Mouse (Mus musculus): ENCODE data around the gene Igsf8.
"Not testable (repeated sequence)": the region's sequence is repeated elsewhere in the genome, so short reads cannot be mapped to it uniquely, and the experiment has no call there.

Gene Igsf8

DNA sequence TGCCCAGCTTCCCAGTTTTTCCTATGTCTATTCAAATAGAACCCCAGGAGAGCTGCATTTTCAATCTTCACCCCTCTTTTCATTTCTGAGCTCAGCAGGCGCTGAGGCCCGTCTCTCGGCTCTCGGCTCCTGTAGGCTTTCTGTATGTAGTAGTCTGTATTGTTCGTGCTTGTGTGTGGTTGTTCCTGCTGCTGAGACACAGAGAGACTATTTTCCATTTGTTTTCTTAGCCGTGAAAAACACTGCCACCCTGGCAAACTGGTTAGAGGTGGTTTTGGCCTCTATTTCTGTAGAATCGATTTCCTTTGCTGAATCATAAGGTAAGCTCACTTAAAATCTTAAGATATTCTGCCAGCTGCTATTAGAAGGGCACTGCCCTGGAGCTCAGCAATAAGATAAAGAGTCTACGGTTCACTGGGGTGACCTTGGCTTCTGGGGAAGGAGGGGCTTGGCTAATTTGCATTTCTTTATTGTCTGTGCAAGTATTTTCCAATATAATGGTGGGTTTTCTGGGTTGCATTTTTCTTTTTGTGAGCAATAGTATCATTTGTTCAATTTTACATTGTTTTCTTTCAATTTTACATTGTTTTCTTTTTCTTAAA lies at the start of gene Igsf8:
Igsf8 (plus strand) TSS at position 165 of the 602 bp plus-strand sequence.
- no peak for DNase-seq (ENCODE audit: low read depth, low spot score)

DNA sequence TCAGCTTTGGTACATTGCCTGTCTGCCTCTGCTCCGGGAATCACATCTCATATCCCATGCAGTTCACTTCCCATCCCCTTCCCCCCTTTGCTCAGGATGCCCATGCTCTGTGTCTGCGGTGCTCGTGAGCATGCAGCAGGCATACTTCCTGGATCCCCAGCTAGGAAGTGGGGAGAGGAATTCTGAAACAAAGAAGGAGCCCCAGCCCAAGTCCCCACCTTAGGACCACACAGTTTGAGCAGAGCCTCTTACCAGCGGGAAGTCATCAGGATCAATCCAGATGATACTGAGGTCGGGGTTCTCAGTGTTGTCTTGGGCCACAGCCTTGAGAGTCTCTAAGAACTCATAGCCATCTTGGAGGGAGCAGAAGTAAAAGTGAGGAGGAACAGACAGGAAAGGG lies 48.7 kb upstream of the Igsf8 start:
- DNase-seq (ENCODE audit: low read depth, low spot score) = no peak

DNA sequence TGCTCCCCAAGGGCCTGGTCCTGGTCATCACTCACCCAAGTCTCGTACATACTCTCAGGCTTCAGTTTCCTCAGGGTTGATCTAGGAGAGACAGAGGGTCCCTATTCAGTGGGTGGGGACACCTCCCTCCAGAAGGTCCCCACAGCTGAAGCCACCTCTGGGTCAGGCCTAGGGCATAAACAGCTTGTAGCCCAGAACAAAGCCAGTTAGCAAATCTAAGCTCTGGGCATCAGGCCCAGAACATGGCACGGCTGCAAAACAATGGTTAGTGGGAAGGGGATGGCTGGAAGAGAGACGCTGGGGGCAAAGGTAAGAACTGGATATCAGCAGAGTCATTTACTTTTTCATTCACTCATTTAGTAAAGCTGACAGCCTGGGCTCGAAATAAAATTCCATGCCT lies 47.7 kb upstream of the Igsf8 start:
- no peak for DNase-seq (ENCODE audit: low read depth, low spot score)

DNA sequence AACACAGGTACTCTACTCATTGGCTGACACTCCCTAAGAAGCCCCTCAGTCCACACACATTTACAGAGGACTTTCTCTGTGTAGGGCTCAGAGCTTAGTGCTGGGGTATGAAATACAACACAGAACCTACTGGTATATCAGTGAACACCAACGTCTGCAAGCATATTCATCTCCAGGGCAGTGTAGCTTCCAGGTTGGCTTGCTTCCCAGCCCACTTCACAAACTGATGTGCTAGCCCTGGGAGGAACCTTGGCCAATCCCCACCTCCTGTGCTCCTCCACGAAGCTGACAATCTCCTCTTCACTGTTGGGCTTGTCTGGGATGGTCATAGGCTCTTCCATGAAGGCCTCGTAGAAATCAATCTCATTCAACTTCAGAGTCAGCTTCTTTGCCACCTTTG lies 46.7 kb upstream of the Igsf8 start:
- DNase-seq (ENCODE audit: low read depth, low spot score) = no peak

DNA sequence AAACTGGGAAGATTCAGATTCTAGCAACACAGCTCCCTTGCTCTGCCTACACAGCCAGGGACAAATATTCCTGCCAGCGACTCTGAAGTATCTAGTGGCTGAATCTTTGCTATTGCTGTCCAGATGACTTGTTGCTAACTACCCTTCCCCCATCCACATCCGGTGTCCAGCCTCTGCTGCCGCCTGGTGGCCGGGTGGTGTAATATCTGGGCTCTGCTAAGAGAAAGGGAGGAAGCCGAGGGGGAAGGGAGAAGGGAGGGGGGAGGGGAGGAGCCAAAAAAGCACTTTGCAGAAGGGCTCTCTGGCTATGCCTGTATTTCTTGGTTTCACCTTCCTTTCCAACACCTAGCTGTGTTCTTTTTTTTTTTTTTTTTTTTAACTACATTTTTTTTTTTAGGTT lies 44.3 kb upstream of the Igsf8 start:
- peak; percentile 92 for DNase-seq (ENCODE audit: low read depth, low spot score)

DNA sequence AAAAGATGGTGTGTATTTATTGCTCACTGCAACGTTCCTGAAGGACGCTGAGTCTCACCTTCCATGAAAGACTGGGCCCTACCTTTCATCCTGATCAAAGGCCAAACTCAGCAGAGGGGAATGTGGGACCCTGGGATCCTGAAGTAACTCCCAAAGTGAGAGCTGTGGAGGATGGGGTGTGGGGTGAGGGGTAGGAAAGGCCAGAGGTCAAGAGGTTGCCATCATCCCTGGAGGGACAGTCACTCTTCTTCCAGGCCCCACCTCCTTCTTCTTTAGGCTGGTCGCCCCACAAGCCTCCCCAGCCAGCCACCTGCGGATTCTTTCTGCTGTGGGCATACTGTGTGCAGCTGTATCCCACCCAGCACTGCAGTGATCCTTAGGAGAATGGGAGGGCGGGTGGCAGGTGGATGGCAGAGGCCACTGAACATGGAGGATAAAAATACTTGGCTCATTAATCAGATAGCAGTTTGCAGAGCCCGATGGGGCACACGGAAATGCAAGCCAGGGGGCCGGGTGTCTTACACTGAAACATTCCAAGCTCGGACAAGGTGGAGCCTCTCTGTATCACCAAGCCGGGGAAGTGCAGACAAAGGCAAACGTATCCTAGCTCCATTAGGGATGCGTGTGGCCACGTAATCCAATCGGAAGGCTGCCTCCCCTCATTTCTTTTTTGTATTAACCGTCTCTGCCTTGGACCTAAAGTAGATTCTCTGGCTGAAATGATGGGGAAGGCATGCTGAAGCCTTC lies 43.1 kb upstream of the Igsf8 start:
- no peak for DNase-seq (ENCODE audit: low read depth, low spot score)

DNA sequence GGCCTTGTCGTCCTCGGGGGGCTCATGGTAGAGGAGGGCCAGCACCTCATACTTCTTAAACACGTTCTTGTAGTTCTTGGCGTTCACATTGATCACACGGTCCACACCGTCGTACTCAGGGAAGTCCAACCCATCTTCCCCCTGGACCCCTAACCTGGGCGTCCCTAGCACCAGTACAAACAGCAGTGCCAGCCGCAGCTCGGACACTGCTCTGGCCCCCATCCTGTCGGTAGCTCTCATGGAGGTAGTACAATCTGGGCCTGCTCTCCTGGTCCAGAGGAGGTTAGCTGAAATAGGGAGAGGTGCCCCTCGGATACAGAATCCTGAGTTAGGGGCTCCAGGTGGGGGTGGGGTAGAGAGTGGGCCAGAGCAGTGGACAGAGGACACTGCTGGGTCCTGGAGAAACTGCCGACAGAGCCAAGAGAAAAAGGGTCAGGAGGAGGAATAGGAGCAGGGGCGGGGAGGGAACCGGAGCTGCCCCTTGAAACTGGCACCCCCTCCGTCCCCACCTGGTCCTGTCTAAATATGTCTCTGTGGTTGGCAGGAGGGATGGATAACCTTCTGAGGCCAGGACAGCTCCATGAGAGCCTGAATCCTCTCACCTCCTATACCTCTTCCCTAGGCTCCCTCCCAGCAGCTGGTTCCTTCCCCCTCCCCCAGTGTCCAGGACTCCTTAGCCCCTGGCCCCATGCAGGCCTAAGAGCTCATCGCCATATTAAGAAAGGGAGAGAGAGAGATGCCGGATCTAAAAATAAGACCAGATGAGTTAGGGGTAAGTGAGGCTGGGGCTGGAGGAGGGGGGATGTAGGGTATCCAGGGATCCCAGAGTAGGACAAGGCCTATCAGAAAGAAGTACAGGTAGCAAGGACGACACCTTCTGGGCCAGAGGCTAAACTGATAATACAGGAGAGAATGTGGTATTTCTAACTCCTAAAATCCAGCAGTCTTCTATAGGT lies 41.7 kb upstream of the Igsf8 start, which contains the start of gene Casq1:
Casq1 (minus strand) TSS at position 418 of the 956 bp plus-strand sequence.
- DNase-seq (ENCODE audit: low read depth, low spot score) = no peak

DNA sequence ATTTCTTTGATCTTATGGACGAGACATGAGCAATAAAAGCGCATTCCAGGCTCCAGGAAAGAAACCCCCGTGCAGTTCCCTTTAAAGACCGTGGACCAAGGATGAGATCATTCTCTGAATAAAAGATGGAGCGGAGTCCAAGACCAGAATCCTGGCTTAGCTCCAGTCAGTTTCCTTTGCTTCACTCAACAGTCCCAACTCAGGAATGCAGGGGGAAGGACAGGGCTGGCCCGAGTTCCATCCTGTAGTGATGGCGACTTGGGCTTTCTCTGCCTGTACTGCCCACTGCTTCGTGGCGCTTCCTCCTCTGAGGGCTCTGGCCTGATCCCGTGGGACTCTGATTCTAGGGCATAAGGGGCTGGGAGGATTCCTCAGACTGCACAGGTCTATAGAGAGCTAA lies 41.0 kb upstream of the Igsf8 start:
- no peak for DNase-seq (ENCODE audit: low read depth, low spot score)

DNA sequence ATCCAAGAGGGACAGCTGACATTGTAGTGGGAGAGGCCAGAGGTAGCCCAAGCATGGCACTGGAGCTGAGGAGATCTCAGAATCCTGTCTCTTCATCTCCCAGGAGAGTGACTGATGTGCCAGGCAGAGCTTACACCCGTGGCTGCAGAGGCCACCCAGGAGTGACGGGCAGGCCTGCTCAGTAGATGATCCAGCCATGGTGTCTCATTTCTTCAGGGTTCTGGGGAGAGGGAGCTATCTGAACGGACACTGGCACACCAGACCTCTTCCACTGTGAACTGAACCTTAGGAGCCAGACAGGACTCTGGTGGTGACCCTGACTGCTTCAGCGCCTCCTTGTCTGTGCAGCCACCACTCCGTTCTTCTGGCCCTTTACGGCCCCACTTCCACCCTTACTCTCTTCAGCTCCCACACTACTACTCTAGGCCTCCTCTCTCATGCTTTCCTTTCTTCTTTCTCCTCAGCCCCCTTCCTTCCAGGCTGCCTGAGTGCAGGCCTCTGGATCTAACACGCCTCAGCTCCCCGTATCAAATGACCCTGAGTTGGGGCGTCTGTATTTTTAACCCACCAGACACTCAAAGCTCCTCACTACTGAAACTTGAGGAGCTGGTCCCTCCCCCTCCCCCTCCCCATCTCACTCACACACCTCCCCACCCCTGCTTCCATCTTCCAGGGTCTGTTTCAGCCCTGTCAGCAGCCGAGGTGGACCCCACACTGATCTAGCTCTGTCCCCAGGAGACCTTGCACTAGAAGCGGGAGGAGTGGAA lies 40.0 kb upstream of the Igsf8 start:
- peak; percentile 60 for DNase-seq (ENCODE audit: low read depth, low spot score)

DNA sequence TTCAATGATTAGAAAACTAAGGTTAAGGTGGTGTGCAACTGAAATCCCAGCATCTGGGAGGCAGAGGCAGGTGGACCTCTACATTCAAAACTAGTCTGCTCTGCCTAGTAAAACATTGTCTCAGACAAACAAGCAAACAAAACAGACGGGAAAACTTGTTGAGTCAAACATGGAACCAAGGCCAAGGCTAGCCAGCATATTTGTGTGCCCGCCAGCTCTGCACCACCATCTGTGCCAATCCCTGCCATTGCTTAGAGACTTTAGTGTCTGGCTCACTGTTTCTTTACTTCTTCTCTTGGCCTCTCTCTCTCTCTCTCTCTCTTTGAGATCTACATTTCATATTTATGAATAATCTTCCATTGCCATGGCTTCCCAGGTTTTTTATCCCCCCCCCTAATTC lies 33.2 kb upstream of the Igsf8 start:
- no peak for DNase-seq (ENCODE audit: low read depth, low spot score)

DNA sequence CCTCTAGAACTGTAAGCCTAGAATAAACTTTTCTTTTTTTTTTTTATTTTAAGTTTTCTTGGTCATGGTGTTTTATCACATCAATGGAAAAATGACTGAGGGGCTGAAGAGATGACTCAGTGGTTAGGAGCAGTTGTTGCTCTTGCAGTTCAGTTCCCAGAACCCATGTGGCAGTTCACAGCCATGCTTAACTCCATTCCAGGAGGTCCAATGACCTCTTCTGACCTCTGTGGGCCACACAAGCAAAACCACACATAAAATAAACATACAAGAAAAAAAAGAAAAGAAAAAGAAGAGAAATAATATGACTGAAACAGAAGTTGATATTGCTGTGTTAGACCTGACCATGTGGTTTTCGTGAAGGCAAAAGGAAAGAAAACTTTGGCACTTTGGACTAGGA lies 32.2 kb upstream of the Igsf8 start:
- no peak for DNase-seq (ENCODE audit: low read depth, low spot score)

DNA sequence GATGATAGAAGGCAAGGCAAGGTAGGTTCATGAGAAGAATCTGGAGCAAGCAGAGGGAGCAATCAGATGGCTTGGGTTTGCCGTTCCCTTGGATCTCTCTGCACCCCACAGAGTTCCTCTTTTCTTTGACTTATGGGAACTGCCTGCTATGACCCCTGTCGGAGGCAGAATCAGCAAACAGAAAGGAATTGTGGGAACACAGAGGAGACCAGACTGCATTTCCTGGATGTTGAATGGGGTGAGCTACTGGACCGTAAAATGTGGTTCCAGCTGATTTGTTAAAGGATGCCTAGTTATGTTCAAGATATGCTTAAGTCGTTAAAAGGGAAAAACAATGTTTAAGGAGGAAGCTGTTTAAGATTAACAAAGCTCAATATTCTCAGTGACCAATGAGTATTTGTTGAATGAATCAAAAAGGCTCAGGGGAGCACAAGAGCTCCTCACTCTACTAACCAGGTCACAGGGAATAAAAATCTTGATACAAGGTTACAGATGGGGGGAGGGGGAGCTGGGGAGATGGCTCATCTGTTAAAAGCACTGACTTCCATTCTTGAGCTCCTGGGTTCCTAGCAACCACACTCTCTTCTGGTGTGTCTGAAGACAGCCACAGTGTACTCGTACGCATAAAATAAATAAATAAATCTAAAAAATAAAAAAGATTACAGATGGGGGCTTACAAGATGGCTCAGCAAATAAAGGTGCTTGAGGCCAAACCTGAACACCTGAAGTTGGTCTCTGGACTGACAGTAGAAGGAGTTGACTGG lies 20.3 kb upstream of the Igsf8 start:
- no peak for DNase-seq (ENCODE audit: low read depth, low spot score)

DNA sequence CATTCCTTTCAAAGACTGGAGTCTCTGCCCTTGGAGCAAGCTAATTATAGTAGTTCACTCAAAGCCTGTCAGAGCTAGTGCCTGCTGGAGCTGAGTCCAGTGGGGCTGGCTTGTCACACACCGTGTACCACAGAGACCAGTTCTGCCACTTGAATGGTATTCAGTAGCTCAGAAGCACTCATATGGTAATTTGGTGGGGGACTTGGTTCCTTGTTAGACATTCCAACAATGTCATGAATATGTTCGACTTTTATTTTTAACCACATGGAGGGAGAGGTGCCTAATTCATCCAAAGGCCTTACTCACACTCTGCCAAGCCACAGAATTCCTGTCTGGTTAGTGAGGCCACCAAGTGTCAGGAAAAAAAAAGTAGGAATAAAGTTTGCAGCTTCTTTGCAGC lies 19.0 kb upstream of the Igsf8 start:
- no peak for DNase-seq (ENCODE audit: low read depth, low spot score)

DNA sequence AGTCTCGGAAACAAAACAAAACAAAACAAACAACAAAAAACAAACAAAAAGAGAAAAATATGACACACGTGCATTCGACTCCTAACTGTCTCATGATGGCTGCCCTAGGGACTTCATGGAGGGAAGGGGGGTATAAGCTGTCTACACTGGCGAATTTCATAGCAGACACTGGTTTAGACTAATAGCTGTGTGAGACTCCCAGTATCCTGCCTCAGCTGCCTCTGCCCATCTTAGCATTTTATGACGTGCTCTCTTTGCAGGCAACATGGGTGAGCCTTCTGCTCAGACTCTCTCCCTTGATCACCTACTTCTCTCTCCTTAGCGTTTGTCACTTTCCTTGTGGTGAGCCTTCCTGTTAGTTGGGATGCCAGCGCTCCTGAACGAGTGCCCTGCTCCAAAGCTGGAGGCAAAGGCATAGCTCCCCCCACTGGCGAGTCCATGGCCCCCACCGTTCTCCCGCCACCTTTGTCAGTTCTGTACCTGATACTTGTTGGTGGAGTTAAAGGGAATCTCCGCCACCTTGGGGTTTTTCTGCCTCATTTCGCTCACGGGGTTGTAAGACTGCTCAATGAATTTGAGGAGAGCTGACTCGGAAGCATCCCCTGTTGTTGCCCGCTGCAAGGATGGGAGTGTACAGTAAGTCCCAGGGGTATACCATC lies 17.8 kb upstream of the Igsf8 start:
- DNase-seq (ENCODE audit: low read depth, low spot score) = no peak

DNA sequence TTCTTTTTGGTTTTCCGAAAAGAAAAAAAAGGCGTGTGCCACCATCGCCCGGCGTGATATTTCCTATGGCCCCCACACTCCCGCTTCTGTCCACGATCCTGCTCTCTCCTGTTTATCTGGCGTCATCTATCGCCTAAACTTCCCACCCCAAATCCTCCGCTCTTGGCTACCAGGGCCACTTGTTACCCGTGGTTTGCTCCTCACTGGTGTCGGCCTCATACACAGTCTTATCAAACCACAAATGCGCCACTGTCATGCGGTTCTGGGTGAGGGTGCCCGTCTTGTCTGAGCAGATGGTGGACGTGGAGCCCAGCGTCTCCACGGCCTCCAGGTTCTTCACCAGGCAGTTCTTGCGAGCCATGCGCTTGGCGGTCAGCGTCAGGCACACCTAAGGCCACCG lies 16.8 kb upstream of the Igsf8 start:
- not testable (repeated sequence) for DNase-seq (ENCODE audit: low read depth, low spot score)

DNA sequence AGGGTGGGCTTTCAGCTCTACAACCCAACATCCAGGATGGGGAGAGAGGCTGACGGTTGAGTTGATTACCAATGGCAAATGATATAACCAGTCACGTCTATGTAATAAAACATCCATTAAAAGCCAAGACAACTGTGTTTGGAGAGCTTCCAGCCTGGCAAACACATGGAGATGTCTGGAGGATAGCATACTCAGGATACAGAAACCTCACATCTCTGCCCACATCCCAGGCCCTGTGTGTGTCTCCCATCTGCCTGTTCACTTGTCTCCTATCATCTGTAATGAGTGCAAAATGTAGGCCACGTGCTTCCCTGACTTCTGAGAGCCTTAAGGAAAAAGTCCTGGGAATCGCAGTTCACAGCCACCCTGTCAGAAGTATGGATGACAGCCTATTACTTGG lies 14.2 kb upstream of the Igsf8 start:
- no peak for DNase-seq (ENCODE audit: low read depth, low spot score)

DNA sequence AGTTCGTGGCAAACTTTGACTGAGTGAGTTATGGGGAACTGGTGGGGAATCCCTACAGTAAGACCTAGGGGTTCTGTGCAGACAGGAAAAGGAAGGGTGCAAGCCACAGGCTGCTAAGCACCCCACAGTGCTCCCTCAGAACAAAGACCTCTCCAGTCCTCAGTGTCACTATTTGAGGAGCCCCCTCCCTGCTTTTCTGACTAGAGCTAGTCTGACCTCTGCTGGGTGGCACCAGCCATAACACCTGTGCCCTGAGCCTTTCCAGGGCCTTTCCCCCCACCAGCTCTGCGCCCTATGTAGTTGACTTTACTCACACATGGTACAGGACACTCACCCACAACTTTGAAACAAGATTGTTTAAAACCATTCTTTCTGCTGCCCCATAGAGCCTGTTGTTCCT lies 13.8 kb upstream of the Igsf8 start:
- DNase-seq (ENCODE audit: low read depth, low spot score) = peak; percentile 34

DNA sequence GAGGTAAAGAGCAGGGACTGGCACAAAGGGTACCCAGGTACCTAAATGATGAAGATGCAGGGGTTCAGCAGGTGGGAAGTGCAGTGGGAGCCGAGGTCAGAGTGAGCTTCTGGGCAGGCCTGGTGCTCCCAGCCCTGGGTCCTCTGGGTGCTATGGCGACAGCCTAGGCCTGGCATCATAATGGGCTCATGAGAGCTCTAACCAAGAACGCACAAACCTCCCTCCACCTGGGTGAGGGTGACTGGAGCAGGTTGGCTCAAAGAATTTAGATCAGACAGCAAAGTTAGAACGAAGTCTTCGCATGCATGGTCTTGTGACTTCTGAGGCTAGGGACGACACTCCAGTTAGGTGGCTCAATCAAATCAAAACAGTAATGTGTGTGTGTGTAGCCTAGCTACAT lies 3.1 kb upstream of the Igsf8 start, which contains the start of gene Atp1a4:
Atp1a4 (minus strand) TSS at position 101 of the 400 bp plus-strand sequence.
- no peak for DNase-seq (ENCODE audit: low read depth, low spot score)

DNA sequence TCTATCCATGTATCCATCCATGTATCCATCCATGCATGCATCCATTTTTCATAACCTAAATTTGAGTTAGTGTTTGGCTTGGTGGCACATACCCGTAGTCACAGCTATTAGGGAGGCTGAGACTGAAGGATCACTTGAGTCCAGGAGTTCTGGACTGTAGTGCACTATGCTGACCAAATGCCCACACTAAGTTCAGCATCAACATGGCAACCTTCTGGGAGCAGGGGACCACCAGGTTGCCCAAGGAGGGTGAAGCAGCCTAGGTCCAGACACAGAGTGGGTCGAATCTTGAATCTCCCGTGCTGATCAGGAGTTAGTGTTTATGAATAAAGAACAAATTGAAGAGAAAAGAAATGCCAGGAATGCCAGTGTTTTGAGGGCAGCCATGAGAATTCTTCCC lies 9.8 kb downstream of the Igsf8 start:
- DNase-seq (ENCODE audit: low read depth, low spot score) = no peak

DNA sequence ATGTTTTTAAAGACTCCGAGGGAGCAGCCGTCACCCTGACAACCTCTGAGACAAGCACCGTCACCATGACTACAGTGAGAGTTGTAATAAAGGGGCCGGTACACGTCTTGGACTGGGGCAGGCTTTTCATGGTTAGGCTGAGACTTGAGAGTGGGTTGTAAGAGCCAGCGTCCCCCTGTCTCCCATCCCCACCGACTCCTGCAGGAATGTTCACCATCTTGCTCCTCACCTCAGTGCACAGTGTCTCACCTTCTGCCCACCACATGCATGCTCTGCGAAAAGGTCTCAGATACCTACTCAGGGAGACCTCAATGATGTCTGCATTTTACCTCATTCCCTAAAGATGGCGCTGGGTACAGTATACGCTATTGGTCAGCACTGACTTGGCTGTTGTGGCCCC lies 10.3 kb downstream of the Igsf8 start:
- no peak for DNase-seq (ENCODE audit: low read depth, low spot score)
